Mouse (Mus musculus): Measurements from ENCODE around the gene Ranbp3l.

DNA sequence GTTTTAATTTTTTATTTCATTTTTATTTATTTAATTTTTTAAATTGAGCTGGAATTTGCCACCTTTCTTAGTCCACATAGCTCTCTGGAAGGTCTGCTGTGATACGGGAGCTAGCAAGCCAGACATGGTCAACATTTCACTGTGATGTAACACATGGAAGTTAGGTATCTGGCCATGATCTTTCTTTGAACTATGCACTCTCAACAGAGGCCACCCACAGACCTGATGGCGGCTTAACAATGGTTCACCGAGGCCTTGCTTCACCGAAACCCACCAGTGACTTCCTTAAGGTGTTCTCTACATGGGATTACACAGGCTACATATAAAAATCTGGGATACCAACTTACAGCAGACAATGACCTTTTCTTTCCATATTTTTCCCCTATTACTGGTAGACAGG lies 146.4 kb downstream of the Ranbp3l start:
- TF ChIP-seq POLR2A (IDR thresholded peaks at IDR 0.05; ENCODE audit: low read depth, low read length) (no peak), CTCF (IDR thresholded peaks at IDR 0.05; ENCODE audit: borderline replicate concordance, insufficient read depth, low read length) (no peak)
